Mouse (Mus musculus) heart, embryonic 11.5 days (tissue): Measurements from ENCODE around the gene Kcnip4. TPM values are rescaled to one million over a fixed set of nuclear protein-coding genes. Genes with fewer than 3 reads are reported as not detected.

Experiments used
- ATAC-seq: fragments of 200-750 bp; cut with Nextera tagmentation; replicated peaks from 2 replicates; pipeline ENCODE4 v1.8.0; 2017; ENCODE audit warnings: moderate library complexity; ENCODE audit not compliant: insufficient number of reproducible peaks, low FRiP score, low TSS enrichment
- H3K27ac ChIP-seq: fragments of 300-500 bp; sonication (generic); 2 replicates; pipeline ENCODE4 v1.5.1; 2014; ENCODE audit warnings: mild to moderate bottlenecking, low read depth, low read length
- H3K27me3 ChIP-seq: fragments of 300-500 bp; sonication (generic); 2 replicates; pipeline ENCODE4 v1.6.1; 2014; ENCODE audit warnings: mild to moderate bottlenecking, low read length, mixed read lengths; ENCODE audit not compliant: control insufficient read depth, insufficient read depth
- H3K36me3 ChIP-seq: fragments of 300-500 bp; sonication (generic); 2 replicates; pipeline ENCODE4 v1.6.1; 2014; ENCODE audit warnings: mild to moderate bottlenecking, low read length, moderate library complexity, mixed read lengths; ENCODE audit not compliant: control insufficient read depth, insufficient read depth
- H3K4me1 ChIP-seq: fragments of 300-500 bp; sonication (generic); 2 replicates; pipeline ENCODE4 v1.6.1; 2014; ENCODE audit warnings: low read length; ENCODE audit not compliant: control insufficient read depth, insufficient read depth
- H3K4me2 ChIP-seq: fragments of 300-500 bp; sonication (generic); 2 replicates; pipeline ENCODE4 v1.6.1; 2014; ENCODE audit warnings: mild to moderate bottlenecking, moderate library complexity
- H3K4me3 ChIP-seq: fragments of 300-500 bp; sonication (generic); 2 replicates; pipeline ENCODE4 v1.5.1; 2014; ENCODE audit warnings: low read depth, low read length
- H3K9ac ChIP-seq: fragments of 300-500 bp; sonication (generic); 2 replicates; pipeline ENCODE4 v1.6.1; 2014; ENCODE audit warnings: mild to moderate bottlenecking, low read depth, low read length, moderate library complexity
- H3K9me3 ChIP-seq: fragments of 300-500 bp; sonication (generic); replicated peaks from 2 replicates; pipeline ENCODE4 v1.6.1; 2016; ENCODE audit warnings: low read length; ENCODE audit not compliant: control insufficient read depth
- WGBS: fragments of 180-500 bp; shearing (Covaris S2); extraction: QIAGEN DNeasy Blood & Tissue Kit; methylation state at CpG from one replicate; pipeline ENCODE4 v1.1.7; 2014; ENCODE audit not compliant: insufficient replicate concordance; 5-methylcytosine and 5-hydroxymethylcytosine counted together
- polyA plus RNA-seq: library from polyadenylated mRNA; unstranded; fragments of >200 nt; fragmentation: Nextera tagmentation; extraction: Ambion mirVana; gene quantifications from 2 replicates; pipeline ENCODE4 v1.2.1, GENCODE M21; 2014

The Kcnip4 gene
- polyA plus RNA-seq, 1 experiment from 2014 or later = 0.63 TPM

- no peak overlapping the region for H3K27ac ChIP-seq
- H3K4me3 ChIP-seq = peak overlapping the region; percentile 26
- H3K9me3 ChIP-seq = no peaks in the 10 kb centered on the region
- no peaks in the 10 kb centered on the region for H3K36me3 ChIP-seq
- H3K4me1 ChIP-seq = no peaks in the 10 kb centered on the region
- no peak for ATAC-seq
- WGBS = 1% methylated on average over 12 of the region's 12 CpGs
- H3K27me3 ChIP-seq = 0 out of 2 replicates have a peak, but pooled peaks cover 2% of the 10 kb centered on the region
- H3K4me2 ChIP-seq = peak overlapping the region; percentile 61
- 0 out of 2 replicates have a peak overlapping the region, but pooled peaks have one; percentile 12 for H3K9ac ChIP-seq
Observed at GRCm38 (mm10) chr5:48599481-48600040, 925.1 kb downstream of the Kcnip4 start.

DNA sequence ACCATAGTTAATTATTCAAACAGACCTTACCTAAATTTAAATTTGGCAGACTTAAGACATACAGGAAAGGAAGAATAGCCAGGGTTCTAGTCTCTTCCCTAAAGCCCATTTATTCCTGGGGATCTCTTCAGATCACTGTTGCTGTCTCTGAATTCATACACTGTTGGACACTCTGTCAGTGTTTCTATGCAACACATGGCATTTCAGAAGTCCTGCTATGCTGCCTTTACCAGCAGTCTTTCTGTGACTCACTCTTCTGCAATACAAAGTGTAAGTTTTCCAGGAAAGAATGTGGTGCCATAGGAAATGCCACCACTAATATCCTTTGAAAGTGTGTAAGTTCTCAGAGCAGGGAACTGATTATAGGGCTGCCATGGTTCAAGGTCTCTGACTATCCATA, 936.7 kb downstream of the Kcnip4 start:
- 0 out of 2 replicates have a peak, but pooled peaks cover 2% of the 10 kb centered on the region for H3K4me1 ChIP-seq
- no peak overlapping the region for H3K9ac ChIP-seq
- no peak for ATAC-seq
- H3K27ac ChIP-seq = no peak overlapping the region
- H3K4me3 ChIP-seq = no peak overlapping the region
- H3K4me2 ChIP-seq = no peak overlapping the region
- H3K36me3 ChIP-seq = no peaks in the 10 kb centered on the region
- no peaks in the 10 kb centered on the region for H3K27me3 ChIP-seq
- H3K9me3 ChIP-seq = no peaks in the 10 kb centered on the region

DNA sequence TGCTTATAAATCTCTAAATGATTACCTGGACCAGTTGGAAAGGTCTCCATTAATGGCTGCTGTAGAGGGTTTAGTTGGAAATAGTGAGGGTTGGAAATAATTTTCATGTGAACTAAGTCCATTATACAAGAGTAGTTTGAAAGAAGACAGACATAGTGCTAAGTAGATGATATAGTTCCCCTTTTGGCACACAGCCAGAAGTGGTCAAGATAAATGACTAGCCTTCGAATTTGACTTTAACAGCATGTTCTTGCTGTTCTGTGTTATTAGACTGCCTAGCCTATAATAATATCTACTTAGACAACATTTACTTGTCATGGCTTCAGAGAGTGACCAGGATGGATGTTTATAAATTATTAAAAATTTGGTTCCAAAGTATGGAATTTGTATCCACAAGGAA, 941.3 kb downstream of the Kcnip4 start:
- Histone ChIP-seq H3K4me1 (0 out of 2 replicates have a peak, but pooled peaks cover 2% of the 10 kb centered on the region), H3K9me3 (no peaks in the 10 kb centered on the region), H3K9ac (no peak overlapping the region), H3K36me3 (no peaks in the 10 kb centered on the region), H3K27ac (no peak overlapping the region), H3K27me3 (no peaks in the 10 kb centered on the region), H3K4me2 (no peak overlapping the region), H3K4me3 (no peak overlapping the region)
- WGBS = 13% methylated on average over 1 of the region's 1 CpGs
- no peak for ATAC-seq

- H3K4me1 ChIP-seq = no peaks in the 10 kb centered on the region
- H3K4me2 ChIP-seq = no peak overlapping the region
- WGBS = 80% methylated on average over 3 of the region's 3 CpGs
- no peaks in the 10 kb centered on the region for H3K9me3 ChIP-seq
- H3K27ac ChIP-seq = no peak overlapping the region
- H3K9ac ChIP-seq = no peak overlapping the region
- no peaks in the 10 kb centered on the region for H3K27me3 ChIP-seq
- H3K36me3 ChIP-seq = no peaks in the 10 kb centered on the region
- ATAC-seq = no peak
- no peak overlapping the region for H3K4me3 ChIP-seq
Observed at GRCm38 (mm10) chr5:48563996-48564587, 960.6 kb downstream of the Kcnip4 start.

- Histone ChIP-seq H3K27ac (no peak overlapping the region), H3K4me1 (no peaks in the 10 kb centered on the region), H3K27me3 (no peaks in the 10 kb centered on the region), H3K4me3 (no peak overlapping the region), H3K36me3 (no peaks in the 10 kb centered on the region), H3K9ac (no peak overlapping the region), H3K9me3 (no peaks in the 10 kb centered on the region), H3K4me2 (no peak overlapping the region)
- WGBS = 72% methylated on average over 4 of the region's 4 CpGs
- no peak for ATAC-seq
Observed at GRCm38 (mm10) chr5:48551753-48552152, 973.0 kb downstream of the Kcnip4 start.

GRCm38 (mm10) chr5:48545825-48546224, 978.9 kb downstream of the Kcnip4 start:
- no peaks in the 10 kb centered on the region for H3K27me3 ChIP-seq

GRCm38 (mm10) chr5:48544784-48545734, 979.6 kb downstream of the Kcnip4 start:
- ATAC-seq = no peak
- H3K36me3 ChIP-seq = no peaks in the 10 kb centered on the region
- no peak overlapping the region for H3K4me3 ChIP-seq
- no peak overlapping the region for H3K27ac ChIP-seq
- H3K4me1 ChIP-seq = no peaks in the 10 kb centered on the region
- no peaks in the 10 kb centered on the region for H3K9me3 ChIP-seq
- H3K27me3 ChIP-seq = no peaks in the 10 kb centered on the region
- H3K9ac ChIP-seq = no peak overlapping the region
- no peak overlapping the region for H3K4me2 ChIP-seq
- 51% methylated on average over 5 of the region's 5 CpGs for whole genome bisulfite sequencing

More at GRCm38 (mm10) chr5:48545825-48546224, 978.9 kb downstream of the Kcnip4 start:
- Histone ChIP-seq H3K9me3 (no peaks in the 10 kb centered on the region), H3K4me1 (no peaks in the 10 kb centered on the region), H3K36me3 (no peaks in the 10 kb centered on the region), H3K4me3 (no peak overlapping the region), H3K27ac (no peak overlapping the region), H3K9ac (no peak overlapping the region), H3K4me2 (no peak overlapping the region)
- ATAC-seq = no peak
- WGBS = 84% methylated on average over 3 of the region's 3 CpGs

DNA sequence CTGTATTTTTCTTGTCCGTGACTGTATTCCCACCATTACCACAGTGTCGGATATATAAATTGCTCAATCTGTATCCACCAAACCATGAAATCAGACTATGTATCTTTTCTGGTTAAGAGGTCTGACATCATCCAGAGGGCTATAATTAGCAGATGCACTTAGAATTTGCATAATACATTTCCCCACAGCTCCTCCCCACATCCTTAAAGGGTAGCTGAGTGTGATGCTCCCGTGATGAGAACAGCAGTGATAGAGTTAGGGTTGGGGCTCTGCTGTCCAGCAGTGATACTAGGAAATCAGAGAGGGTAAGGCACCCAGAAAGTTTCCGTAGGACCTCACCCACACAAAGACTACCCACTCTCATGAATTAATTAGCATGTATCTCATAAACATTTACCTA, 1006.7 kb downstream of the Kcnip4 start:
- no peak for ATAC-seq
- Histone ChIP-seq H3K27ac (no peak overlapping the region), H3K9me3 (no peaks in the 10 kb centered on the region), H3K27me3 (no peaks in the 10 kb centered on the region), H3K36me3 (no peaks in the 10 kb centered on the region), H3K4me1 (no peaks in the 10 kb centered on the region), H3K4me3 (no peak overlapping the region), H3K4me2 (no peak overlapping the region), H3K9ac (no peak overlapping the region)
- 78% methylated on average over 4 of the region's 4 CpGs for WGBS
